Mouse (Mus musculus) lung, adult 18-20 months (tissue): ENCODE results near the gene Egln1.

Experiments used
- DNase-seq, 2 experiments: peaks; one replicate each; pipeline ENCODE4 v3.0.0; 2022; ENCODE audit warnings: mixed read lengths in 2 of 2

The Egln1 gene

GRCm38 (mm10) chr8:124944406-124944805 lies 4.7 kb downstream of the Egln1 start:
- no peak for DNase-seq

- DNase-seq, result no peak
Measured at GRCm38 (mm10) chr8:124943801-124944200, 5.3 kb downstream of the Egln1 start.

- DNase-seq, result no peak
Measured at GRCm38 (mm10) chr8:124937293-124937692, 11.8 kb downstream of the Egln1 start.

GRCm38 (mm10) chr8:124936699-124937098 lies 12.4 kb downstream of the Egln1 start:
- DNase-seq, result no peak

- no peak for DNase-seq
Measured at GRCm38 (mm10) chr8:124935116-124935515, 14.0 kb downstream of the Egln1 start.

GRCm38 (mm10) chr8:124932435-124932834 lies 16.7 kb downstream of the Egln1 start:
- DNase-seq, result no peak

- DNase-seq, result no peak
Measured at GRCm38 (mm10) chr8:124930649-124931048, 18.5 kb downstream of the Egln1 start.

GRCm38 (mm10) chr8:124930086-124930485 lies 19.0 kb downstream of the Egln1 start:
- no peak for DNase-seq

GRCm38 (mm10) chr8:124929006-124929405 lies 20.1 kb downstream of the Egln1 start:
- no peak for DNase-seq

GRCm38 (mm10) chr8:124926351-124926771 lies 22.8 kb downstream of the Egln1 start:
- peak; percentile 42 to 57 for DNase-seq

- DNase-seq, result no peak
Measured at GRCm38 (mm10) chr8:124925544-124926266, 23.4 kb downstream of the Egln1 start.

GRCm38 (mm10) chr8:124923971-124924652 lies 25.0 kb downstream of the Egln1 start:
- DNase-seq, result peak; percentile 40 to 48

GRCm38 (mm10) chr8:124922490-124923089 lies 26.5 kb downstream of the Egln1 start:
- peak in 1 of 2 experiments; percentile 15 for DNase-seq

- peak; percentile 23 to 40 for DNase-seq
Measured at GRCm38 (mm10) chr8:124921369-124922279, 27.5 kb downstream of the Egln1 start.

GRCm38 (mm10) chr8:124917741-124918484 lies 31.2 kb downstream of the Egln1 start:
- no peak for DNase-seq

- no peak for DNase-seq
Measured at GRCm38 (mm10) chr8:124914061-124914460, 35.1 kb downstream of the Egln1 start.

GRCm38 (mm10) chr8:124911938-124912872 lies 36.9 kb downstream of the Egln1 start:
- DNase-seq, result no peak

GRCm38 (mm10) chr8:124910349-124910748 lies 38.8 kb downstream of the Egln1 start:
- no peak for DNase-seq

GRCm38 (mm10) chr8:124909936-124910335 lies 39.2 kb downstream of the Egln1 start:
- no peak for DNase-seq

GRCm38 (mm10) chr8:124905482-124905881 lies 43.6 kb downstream of the Egln1 start:
- no peak for DNase-seq

GRCm38 (mm10) chr8:124903198-124903597 lies 45.9 kb downstream of the Egln1 start:
- no peak for DNase-seq
